Mouse (Mus musculus): ENCODE measurements around the gene Wdhd1. TPM values are rescaled to one million over a fixed set of nuclear protein-coding genes. Genes with fewer than 3 reads are reported as not detected.

Gene Wdhd1
- polyA plus RNA-seq, 1 experiment from 2014 or later, result 48.7 TPM

DNA sequence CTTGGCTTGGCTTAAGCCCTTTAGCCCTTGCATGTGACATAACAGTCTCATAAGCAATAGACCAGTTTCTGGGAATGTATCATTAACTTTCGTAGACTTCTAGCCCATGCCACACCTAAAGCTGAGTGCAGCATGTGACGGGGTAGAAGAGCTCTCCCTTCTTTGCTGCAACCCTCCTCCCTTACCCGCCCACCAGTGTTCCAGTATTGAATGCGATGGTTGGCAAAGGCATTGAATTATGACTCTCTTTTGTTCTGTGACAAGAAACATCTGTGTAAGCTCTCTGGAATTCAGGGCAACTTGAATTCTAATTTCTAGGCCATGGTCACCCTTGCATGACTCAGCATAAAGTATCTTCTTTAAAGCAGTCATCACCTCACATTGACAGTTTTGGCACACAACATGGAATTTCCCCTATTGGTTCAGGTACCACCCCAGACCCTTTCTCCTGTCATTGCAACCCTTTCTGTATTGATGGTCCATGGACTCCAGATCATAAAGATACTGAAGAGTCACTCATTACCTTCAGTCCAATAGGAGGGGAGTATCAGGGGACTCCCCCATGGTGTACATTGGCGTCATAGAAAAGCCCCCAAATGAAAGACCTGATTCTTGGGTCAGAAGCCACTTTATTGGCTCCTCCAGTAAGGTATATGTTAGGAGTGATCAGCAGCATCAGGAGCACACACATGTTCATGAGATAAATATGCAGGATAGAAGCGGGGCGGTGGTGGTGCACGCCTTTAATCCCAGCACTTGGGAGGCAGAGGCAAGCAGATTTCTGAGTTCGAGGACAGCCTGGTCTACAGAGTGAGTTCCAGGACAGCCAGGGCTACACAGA is 57.7 kb downstream of the Wdhd1 start:
- H3K4me1 ChIP-seq, result no peaks in the 10 kb centered on the region
- no peak overlapping the region for H3K4me2 ChIP-seq (replicated peaks)
- H3K4me3 ChIP-seq, result no peak overlapping the region
- 91% methylated on average over 9 of the region's 9 CpGs for WGBS
- no peaks in the 10 kb centered on the region for H3K27me3 ChIP-seq
- no peak overlapping the region for H3K9ac ChIP-seq
- no peak overlapping the region for H3K27ac ChIP-seq
- ATAC-seq (ENCODE audit: insufficient number of reproducible peaks, insufficient read depth, low FRiP score, low TSS enrichment), result no peak
- H3K9me3 ChIP-seq, result no peaks in the 10 kb centered on the region
- H3K36me3 ChIP-seq, result no peaks in the 10 kb centered on the region

DNA sequence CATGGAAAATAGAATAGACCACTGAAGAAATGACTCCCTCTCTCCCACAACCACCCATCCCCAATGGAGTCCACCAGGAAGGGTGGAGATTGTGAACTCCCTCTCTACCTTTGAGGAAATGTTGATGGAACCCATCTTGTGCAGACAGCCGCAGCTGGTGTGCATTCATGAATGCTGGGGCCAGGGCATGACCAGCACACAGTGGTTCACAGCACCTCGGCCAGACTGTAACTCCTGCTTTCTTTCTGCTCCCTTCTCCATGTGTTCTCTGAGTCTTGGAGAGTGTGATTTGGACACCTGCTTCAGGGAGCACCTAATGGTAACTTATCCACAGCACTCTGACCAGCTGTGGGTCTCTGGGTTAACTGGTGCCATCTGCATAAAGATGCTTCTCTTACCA is 60.1 kb downstream of the Wdhd1 start:
- Histone ChIP-seq H3K4me3 (no peak overlapping the region), H3K36me3 (no peaks in the 10 kb centered on the region), H3K27ac (no peak overlapping the region), H3K9ac (no peak overlapping the region), H3K27me3 (no peaks in the 10 kb centered on the region), H3K4me1 (no peaks in the 10 kb centered on the region), H3K4me2 (replicated peaks) (no peak overlapping the region), H3K9me3 (no peaks in the 10 kb centered on the region)
- no peak for ATAC-seq (ENCODE audit: insufficient number of reproducible peaks, insufficient read depth, low FRiP score, low TSS enrichment)
- WGBS, result 73% methylated on average over 2 of the region's 2 CpGs

DNA sequence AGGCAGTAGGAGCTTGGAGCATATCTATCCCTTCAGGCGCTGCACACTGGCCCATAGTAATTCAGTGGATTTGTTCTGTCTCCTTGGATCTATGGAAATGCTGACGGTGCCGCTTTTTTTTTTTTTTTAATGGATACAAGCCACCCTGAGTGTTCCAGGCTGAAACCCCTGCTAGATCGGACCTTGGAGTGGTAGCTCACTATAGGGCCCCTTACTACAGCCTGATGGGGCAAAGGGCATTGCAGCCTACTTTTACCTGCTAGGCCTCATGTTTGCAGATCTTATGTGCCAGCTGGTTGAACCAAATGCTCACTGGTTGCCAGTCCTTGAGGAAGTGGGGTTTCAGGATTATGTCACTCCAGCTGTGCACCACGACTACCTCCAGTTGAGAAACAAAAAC is 62.3 kb downstream of the Wdhd1 start:
- H3K27me3 ChIP-seq, result no peaks in the 10 kb centered on the region
- 76% methylated on average over 5 of the region's 5 CpGs for WGBS
- ATAC-seq (ENCODE audit: insufficient number of reproducible peaks, insufficient read depth, low FRiP score, low TSS enrichment), result no peak

DNA sequence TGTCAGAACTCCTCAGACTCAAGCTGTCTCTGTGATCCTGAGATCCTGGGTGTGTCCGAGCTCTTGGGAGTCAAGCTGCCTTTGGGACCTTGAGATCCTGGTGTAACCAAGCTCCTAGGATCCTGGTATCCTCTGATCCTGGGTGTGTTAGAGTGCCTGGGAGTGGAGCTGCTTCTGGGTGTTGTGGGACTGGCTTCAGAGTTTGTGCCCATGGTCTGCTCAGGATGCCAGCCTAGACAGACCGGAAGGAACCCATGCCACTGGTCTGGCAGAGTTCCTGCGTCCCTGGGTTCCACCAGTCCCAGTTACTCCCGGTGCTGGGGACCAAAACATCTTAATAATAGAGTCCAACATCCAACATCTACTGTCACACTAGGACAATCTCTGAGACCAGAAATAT is 63.4 kb downstream of the Wdhd1 start:
- Histone ChIP-seq H3K4me1 (no peaks in the 10 kb centered on the region), H3K4me3 (no peak overlapping the region), H3K9me3 (no peaks in the 10 kb centered on the region), H3K27ac (no peak overlapping the region), H3K27me3 (no peaks in the 10 kb centered on the region), H3K36me3 (no peaks in the 10 kb centered on the region), H3K4me2 (replicated peaks) (no peak overlapping the region), H3K9ac (no peak overlapping the region)
- ATAC-seq (ENCODE audit: insufficient number of reproducible peaks, insufficient read depth, low FRiP score, low TSS enrichment), result no peak
- WGBS, result 83% methylated on average over 4 of the region's 4 CpGs

More for the DNA sequence above, 62.3 kb downstream of the Wdhd1 start:
- Histone ChIP-seq H3K27ac (no peak overlapping the region), H3K9me3 (no peaks in the 10 kb centered on the region), H3K36me3 (no peaks in the 10 kb centered on the region), H3K4me1 (no peaks in the 10 kb centered on the region), H3K4me3 (no peak overlapping the region), H3K9ac (no peak overlapping the region), H3K4me2 (replicated peaks) (no peak overlapping the region)

DNA sequence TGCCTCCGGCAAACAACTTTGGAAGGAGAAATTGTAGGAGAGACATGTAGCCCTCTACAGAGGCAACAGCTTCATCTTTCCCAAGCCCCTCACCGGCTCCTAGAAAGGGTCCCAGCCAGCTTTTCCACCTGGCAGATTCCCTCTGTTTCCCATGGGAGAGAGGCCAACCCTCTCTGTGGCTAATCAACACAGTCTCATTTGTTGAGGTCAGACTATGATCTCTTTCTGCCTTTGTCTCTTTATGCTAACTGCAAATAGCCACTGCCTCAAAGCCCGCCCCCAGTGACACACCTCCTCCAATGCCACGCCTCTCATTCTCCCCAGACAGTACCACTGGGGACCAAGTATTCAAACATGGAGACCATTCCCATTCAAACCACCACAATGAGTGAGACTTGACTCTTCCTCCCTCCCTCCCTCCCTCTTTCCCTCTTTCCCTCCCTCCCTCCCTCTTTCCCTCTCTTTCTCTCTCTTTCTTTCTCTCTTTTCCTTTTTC is 66.9 kb downstream of the Wdhd1 start:
- WGBS, result 74% methylated on average over 4 of the region's 4 CpGs

DNA sequence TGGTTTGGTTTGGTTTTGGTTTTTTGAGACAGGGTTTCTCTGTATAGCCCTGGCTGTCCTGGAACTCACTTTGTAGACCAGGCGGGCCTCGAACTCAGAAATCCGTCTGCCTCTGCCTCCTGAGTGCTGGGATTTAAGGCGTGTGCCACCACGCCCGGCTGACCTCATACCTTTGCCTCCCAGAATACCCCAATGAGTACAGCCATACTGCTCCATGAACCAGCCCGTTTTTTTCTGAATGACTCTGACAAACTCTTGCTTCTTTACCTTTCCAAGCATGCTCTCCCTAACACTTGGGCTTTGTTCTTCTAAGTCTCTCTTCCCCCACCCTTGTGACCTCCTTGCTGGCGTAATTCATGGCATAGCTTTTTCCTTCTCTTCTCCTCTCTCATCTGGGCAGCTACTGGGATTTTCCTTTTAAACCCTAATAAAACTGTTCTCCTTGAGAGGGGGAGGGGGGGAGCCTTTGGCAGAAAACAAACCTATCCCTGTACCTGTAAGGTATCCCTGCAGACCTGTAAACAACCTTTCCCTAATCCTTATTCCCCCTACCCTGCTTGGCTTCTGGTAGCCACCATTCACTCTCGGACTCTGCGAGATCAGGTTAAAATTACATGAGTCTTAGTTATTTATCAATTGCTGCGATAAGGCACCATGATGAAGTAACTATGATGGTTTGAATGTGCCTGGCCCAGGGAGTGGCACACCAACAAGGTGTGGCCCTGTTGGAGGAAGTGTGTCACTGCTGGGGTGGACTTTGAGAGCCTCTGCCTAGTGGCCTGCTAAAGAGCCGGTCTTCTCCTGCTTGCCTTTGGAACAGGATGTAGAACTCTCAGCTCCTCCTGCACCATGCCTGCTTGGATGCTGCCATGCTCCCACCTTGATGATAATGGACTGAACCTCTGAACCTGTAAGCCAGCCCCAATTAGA is 67.8 kb downstream of the Wdhd1 start:
- Histone ChIP-seq H3K9ac (no peak overlapping the region), H3K27me3 (no peaks in the 10 kb centered on the region), H3K36me3 (no peaks in the 10 kb centered on the region), H3K4me3 (no peak overlapping the region), H3K27ac (no peak overlapping the region), H3K4me1 (no peaks in the 10 kb centered on the region), H3K9me3 (no peaks in the 10 kb centered on the region), H3K4me2 (replicated peaks) (no peak overlapping the region)
- WGBS, result 84% methylated on average over 12 of the region's 12 CpGs
- ATAC-seq (ENCODE audit: insufficient number of reproducible peaks, insufficient read depth, low FRiP score, low TSS enrichment), result no peak

More for the DNA sequence above, 66.9 kb downstream of the Wdhd1 start:
- H3K27me3 ChIP-seq, result no peaks in the 10 kb centered on the region
- H3K4me1 ChIP-seq, result no peaks in the 10 kb centered on the region
- H3K9me3 ChIP-seq, result no peaks in the 10 kb centered on the region
- H3K9ac ChIP-seq, result no peak overlapping the region
- no peaks in the 10 kb centered on the region for H3K36me3 ChIP-seq
- no peak overlapping the region for H3K4me3 ChIP-seq
- H3K4me2 ChIP-seq (replicated peaks), result no peak overlapping the region
- no peak for ATAC-seq (ENCODE audit: insufficient number of reproducible peaks, insufficient read depth, low FRiP score, low TSS enrichment)
- no peak overlapping the region for H3K27ac ChIP-seq

DNA sequence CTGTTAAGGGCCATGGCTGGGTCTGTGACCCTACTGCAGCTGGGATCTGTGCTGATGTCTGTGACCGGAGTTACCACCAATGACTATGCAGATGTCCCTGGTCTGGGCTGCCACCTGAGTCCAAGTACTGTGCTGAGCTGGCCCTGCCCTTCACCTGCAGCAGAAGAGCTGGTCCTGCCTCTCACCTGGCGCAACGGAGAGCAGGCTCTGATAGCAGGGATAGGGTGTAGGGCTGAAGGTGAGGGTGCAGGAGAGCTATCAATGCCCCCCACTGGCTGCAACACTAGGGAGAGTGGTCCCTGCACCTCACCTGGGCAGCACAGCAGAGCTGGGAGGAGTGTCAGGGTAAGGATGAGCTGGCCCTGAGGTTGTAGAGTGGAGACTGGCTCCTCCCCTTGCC is 70.1 kb downstream of the Wdhd1 start:
- Histone ChIP-seq H3K27me3 (no peaks in the 10 kb centered on the region), H3K9ac (no peak overlapping the region), H3K27ac (no peak overlapping the region), H3K4me3 (no peak overlapping the region), H3K36me3 (no peaks in the 10 kb centered on the region), H3K4me2 (replicated peaks) (no peak overlapping the region), H3K4me1 (no peaks in the 10 kb centered on the region), H3K9me3 (no peaks in the 10 kb centered on the region)
- ATAC-seq (ENCODE audit: insufficient number of reproducible peaks, insufficient read depth, low FRiP score, low TSS enrichment), result no peak
- 76% methylated on average over 3 of the region's 3 CpGs for WGBS

DNA sequence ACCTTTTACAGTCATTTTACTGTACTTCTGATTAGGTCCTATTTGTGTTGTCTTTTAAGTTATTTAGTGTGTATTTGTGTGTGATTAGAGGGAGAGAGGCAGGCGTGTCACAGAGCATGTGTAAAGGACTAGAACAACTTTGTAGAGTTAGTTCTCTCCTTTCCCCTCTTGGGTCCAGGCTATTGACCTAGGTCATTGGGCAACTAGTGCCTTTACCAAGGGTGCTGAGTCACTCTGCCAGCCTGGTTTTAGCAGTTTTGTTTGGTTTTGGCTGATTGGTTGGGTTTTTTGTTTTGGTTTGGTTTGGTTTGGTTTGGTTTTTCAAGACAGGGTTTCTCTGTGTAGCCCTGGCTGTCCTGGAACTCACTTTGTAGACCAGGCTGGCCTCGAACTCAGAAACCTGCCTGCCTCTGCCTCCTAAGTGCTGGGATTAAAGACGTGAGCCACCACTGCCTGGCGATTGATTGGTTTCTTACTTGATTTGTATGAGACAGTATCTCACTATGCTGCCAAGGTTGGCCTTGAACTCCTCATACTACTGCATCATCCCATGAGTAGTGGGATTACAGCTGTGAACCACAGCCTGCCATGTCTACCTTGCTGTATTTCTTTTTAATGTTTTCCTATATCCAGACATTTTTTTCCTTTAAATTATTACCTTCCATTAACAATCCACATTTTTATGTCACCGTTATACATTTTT is 71.2 kb downstream of the Wdhd1 start:
- Histone ChIP-seq H3K27ac (no peak overlapping the region), H3K36me3 (no peaks in the 10 kb centered on the region), H3K4me1 (no peaks in the 10 kb centered on the region), H3K4me2 (replicated peaks) (no peak overlapping the region), H3K27me3 (no peaks in the 10 kb centered on the region), H3K4me3 (no peak overlapping the region), H3K9me3 (no peaks in the 10 kb centered on the region), H3K9ac (no peak overlapping the region)
- no peak for ATAC-seq (ENCODE audit: insufficient number of reproducible peaks, insufficient read depth, low FRiP score, low TSS enrichment)
- WGBS, result 75% methylated on average over 5 of the region's 5 CpGs

DNA sequence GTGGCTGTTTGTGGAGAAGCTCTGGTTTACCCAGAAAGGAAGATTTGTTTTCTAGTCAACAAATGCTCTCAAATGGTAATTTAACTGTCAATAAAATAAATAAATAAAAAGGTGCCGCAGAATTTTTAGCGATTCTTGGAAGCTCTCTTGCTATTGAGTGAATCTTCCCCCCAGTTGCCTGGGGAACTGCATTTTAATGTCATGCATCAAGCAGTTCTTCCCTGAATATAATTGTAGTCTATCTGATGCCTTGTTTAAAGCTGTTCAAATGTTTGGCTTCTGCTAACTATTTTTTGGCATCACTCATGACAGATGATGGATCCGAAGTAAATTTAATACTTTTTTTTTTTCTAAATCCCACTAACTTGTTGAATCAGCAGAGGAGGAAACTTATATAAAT is 79.3 kb downstream of the Wdhd1 start:
- no peaks in the 10 kb centered on the region for H3K27me3 ChIP-seq
- H3K36me3 ChIP-seq, result no peaks in the 10 kb centered on the region
- no peak overlapping the region for H3K9ac ChIP-seq
- H3K4me3 ChIP-seq, result no peak overlapping the region
- H3K27ac ChIP-seq, result no peak overlapping the region
- no peaks in the 10 kb centered on the region for H3K9me3 ChIP-seq
- no peak overlapping the region for H3K4me2 ChIP-seq (replicated peaks)
- no peaks in the 10 kb centered on the region for H3K4me1 ChIP-seq
- no peak for ATAC-seq (ENCODE audit: insufficient number of reproducible peaks, insufficient read depth, low FRiP score, low TSS enrichment)
- WGBS, result 93% methylated on average over 3 of the region's 3 CpGs

DNA sequence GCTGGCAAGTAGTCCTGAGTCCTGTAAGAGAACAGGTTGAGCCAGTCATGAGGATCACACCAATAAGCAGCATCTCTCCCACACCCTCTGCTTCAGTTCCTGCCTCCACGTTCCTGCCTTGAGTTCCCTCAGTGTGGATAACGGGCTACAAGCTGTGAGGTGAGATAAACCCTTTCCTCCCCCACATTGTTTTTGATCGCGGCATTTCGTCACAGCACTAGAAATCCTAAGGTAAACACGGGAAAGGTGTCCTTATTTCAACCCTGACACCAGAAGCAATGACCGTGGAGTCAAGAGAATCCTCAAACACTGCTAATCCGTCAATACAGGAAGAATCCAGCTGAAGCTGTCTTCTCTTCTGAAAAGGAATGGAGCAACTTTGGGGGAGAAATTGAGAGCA is 79.9 kb downstream of the Wdhd1 start:
- Histone ChIP-seq H3K4me3 (no peak overlapping the region), H3K9me3 (no peaks in the 10 kb centered on the region), H3K27me3 (no peaks in the 10 kb centered on the region), H3K36me3 (no peaks in the 10 kb centered on the region), H3K9ac (no peak overlapping the region), H3K27ac (no peak overlapping the region), H3K4me2 (replicated peaks) (no peak overlapping the region), H3K4me1 (no peaks in the 10 kb centered on the region)
- ATAC-seq (ENCODE audit: insufficient number of reproducible peaks, insufficient read depth, low FRiP score, low TSS enrichment), result no peak
- 83% methylated on average over 8 of the region's 8 CpGs for WGBS

DNA sequence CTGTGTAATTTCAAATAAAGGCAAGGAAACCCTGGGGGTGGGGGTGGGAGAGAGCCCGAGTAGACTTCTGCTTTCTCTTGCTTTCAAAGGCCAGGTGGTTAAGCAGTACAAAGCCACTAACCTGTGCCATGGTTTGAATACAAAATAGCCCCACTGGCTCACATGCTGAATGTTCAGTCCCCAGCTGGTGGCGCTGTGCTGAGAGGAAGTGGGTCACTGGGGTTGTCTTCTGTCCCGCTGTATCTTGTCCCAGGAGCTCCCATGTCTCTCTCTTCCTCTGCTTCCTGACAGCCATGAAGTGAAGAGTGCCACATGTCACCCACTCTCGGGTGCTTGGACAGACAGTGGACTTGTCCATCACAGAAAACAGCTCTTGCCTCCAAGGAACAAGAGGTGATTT is 82.6 kb downstream of the Wdhd1 start:
- Histone ChIP-seq H3K4me3 (no peak overlapping the region), H3K9me3 (no peaks in the 10 kb centered on the region), H3K4me1 (no peaks in the 10 kb centered on the region), H3K9ac (no peak overlapping the region), H3K27me3 (no peaks in the 10 kb centered on the region; the same call in 1 of the 2 replicates), H3K4me2 (replicated peaks) (no peak overlapping the region), H3K27ac (no peak overlapping the region), H3K36me3 (no peaks in the 10 kb centered on the region)
- WGBS, result 34% methylated on average over 4 of the region's 4 CpGs
- ATAC-seq (ENCODE audit: insufficient number of reproducible peaks, insufficient read depth, low FRiP score, low TSS enrichment), result no peak

Data from embryonic facial prominence, embryonic 12.5 days (tissue).